Mouse (Mus musculus) heart, embryonic 11.5 days (tissue): ENCODE data around the gene Ubap2. TPM values are rescaled to one million over a fixed set of nuclear protein-coding genes. Genes with fewer than 3 reads are reported as not detected.

Experiments
- ATAC-seq: fragments of 200-750 bp; cut with Nextera tagmentation; replicated peaks from 2 replicates; pipeline ENCODE4 v1.8.0; 2017; ENCODE audit warnings: moderate library complexity; ENCODE audit not compliant: insufficient number of reproducible peaks, low FRiP score, low TSS enrichment
- H3K27ac ChIP-seq: fragments of 300-500 bp; sonication (generic); 2 replicates; pipeline ENCODE4 v1.5.1; 2014; ENCODE audit warnings: mild to moderate bottlenecking, low read depth, low read length
- H3K27me3 ChIP-seq: fragments of 300-500 bp; sonication (generic); 2 replicates; pipeline ENCODE4 v1.6.1; 2014; ENCODE audit warnings: mild to moderate bottlenecking, low read length, mixed read lengths; ENCODE audit not compliant: control insufficient read depth, insufficient read depth
- H3K36me3 ChIP-seq: fragments of 300-500 bp; sonication (generic); 2 replicates; pipeline ENCODE4 v1.6.1; 2014; ENCODE audit warnings: mild to moderate bottlenecking, low read length, moderate library complexity, mixed read lengths; ENCODE audit not compliant: control insufficient read depth, insufficient read depth
- H3K4me1 ChIP-seq: fragments of 300-500 bp; sonication (generic); 2 replicates; pipeline ENCODE4 v1.6.1; 2014; ENCODE audit warnings: low read length; ENCODE audit not compliant: control insufficient read depth, insufficient read depth
- H3K4me2 ChIP-seq: fragments of 300-500 bp; sonication (generic); 2 replicates; pipeline ENCODE4 v1.6.1; 2014; ENCODE audit warnings: mild to moderate bottlenecking, moderate library complexity
- H3K4me3 ChIP-seq: fragments of 300-500 bp; sonication (generic); 2 replicates; pipeline ENCODE4 v1.5.1; 2014; ENCODE audit warnings: low read depth, low read length
- H3K9ac ChIP-seq: fragments of 300-500 bp; sonication (generic); 2 replicates; pipeline ENCODE4 v1.6.1; 2014; ENCODE audit warnings: mild to moderate bottlenecking, low read depth, low read length, moderate library complexity
- H3K9me3 ChIP-seq: fragments of 300-500 bp; sonication (generic); replicated peaks from 2 replicates; pipeline ENCODE4 v1.6.1; 2016; ENCODE audit warnings: low read length; ENCODE audit not compliant: control insufficient read depth
- WGBS: fragments of 180-500 bp; shearing (Covaris S2); extraction: QIAGEN DNeasy Blood & Tissue Kit; methylation state at CpG from one replicate; pipeline ENCODE4 v1.1.7; 2014; ENCODE audit not compliant: insufficient replicate concordance; 5-methylcytosine and 5-hydroxymethylcytosine counted together
- polyA plus RNA-seq: library from polyadenylated mRNA; unstranded; fragments of >200 nt; fragmentation: Nextera tagmentation; extraction: Ambion mirVana; gene quantifications from 2 replicates; pipeline ENCODE4 v1.2.1, GENCODE M21; 2014

Ubap2 gene
- polyA plus RNA-seq, 1 experiment from 2014 or later = 51.4 TPM

- Histone ChIP-seq H3K9ac (no peak overlapping the region), H3K27me3 (no peaks in the 10 kb centered on the region), H3K27ac (no peak overlapping the region), H3K4me1 (peaks cover 6% of the 10 kb centered on the region; the same call in 1 of the 2 replicates), H3K4me3 (no peak overlapping the region), H3K4me2 (no peak overlapping the region), H3K36me3 (no peaks in the 10 kb centered on the region), H3K9me3 (no peaks in the 10 kb centered on the region)
- 55% methylated on average over 6 of the region's 6 CpGs for WGBS
- ATAC-seq = no peak; the same call in 1 of the 2 replicates
These were observed 109.1 kb downstream of the Ubap2 start for GRCm38 (mm10) chr4:41165693-41166475.

- no peak for ATAC-seq
- Histone ChIP-seq H3K9me3 (no peaks in the 10 kb centered on the region), H3K27me3 (no peaks in the 10 kb centered on the region), H3K9ac (no peak overlapping the region), H3K4me3 (no peak overlapping the region), H3K36me3 (no peaks in the 10 kb centered on the region), H3K4me2 (no peak overlapping the region), H3K27ac (no peak overlapping the region), H3K4me1 (peaks cover 6% of the 10 kb centered on the region; the same call in 1 of the 2 replicates)
- WGBS = 33% methylated on average over 2 of the region's 2 CpGs
These were observed 110.0 kb downstream of the Ubap2 start for GRCm38 (mm10) chr4:41164974-41165373.

- WGBS = 88% methylated on average over 3 of the region's 3 CpGs
- no peaks in the 10 kb centered on the region for H3K36me3 ChIP-seq
- H3K9ac ChIP-seq = no peak overlapping the region
These were observed 113.7 kb downstream of the Ubap2 start for GRCm38 (mm10) chr4:41161232-41161631.

GRCm38 (mm10) chr4:41158251-41158650 is 116.7 kb downstream of the Ubap2 start:
- no peak for ATAC-seq
- WGBS = 85% methylated on average over 1 of the region's 1 CpGs
- H3K27ac ChIP-seq = no peak overlapping the region

More at GRCm38 (mm10) chr4:41161232-41161631, 113.7 kb downstream of the Ubap2 start:
- Histone ChIP-seq H3K27me3 (no peaks in the 10 kb centered on the region), H3K4me1 (peaks cover 9% of the 10 kb centered on the region; the same call in 1 of the 2 replicates), H3K4me2 (no peak overlapping the region), H3K4me3 (no peak overlapping the region), H3K9me3 (no peaks in the 10 kb centered on the region), H3K27ac (no peak overlapping the region)
- no peak for ATAC-seq

GRCm38 (mm10) chr4:41156961-41157360 is 118.0 kb downstream of the Ubap2 start:
- Histone ChIP-seq H3K27ac (no peak overlapping the region), H3K27me3 (no peaks in the 10 kb centered on the region), H3K9ac (no peak overlapping the region), H3K9me3 (no peaks in the 10 kb centered on the region), H3K4me3 (no peak overlapping the region), H3K4me1 (0 out of 2 replicates have a peak, but pooled peaks cover 3% of the 10 kb centered on the region), H3K4me2 (no peak overlapping the region), H3K36me3 (no peaks in the 10 kb centered on the region)
- ATAC-seq = no peak
- WGBS = 85% methylated on average over 9 of the region's 9 CpGs

More at GRCm38 (mm10) chr4:41158251-41158650, 116.7 kb downstream of the Ubap2 start:
- Histone ChIP-seq H3K27me3 (no peaks in the 10 kb centered on the region), H3K4me2 (no peak overlapping the region), H3K9me3 (no peaks in the 10 kb centered on the region), H3K4me1 (0 out of 2 replicates have a peak, but pooled peaks cover 3% of the 10 kb centered on the region), H3K4me3 (no peak overlapping the region), H3K9ac (no peak overlapping the region), H3K36me3 (no peaks in the 10 kb centered on the region)

DNA sequence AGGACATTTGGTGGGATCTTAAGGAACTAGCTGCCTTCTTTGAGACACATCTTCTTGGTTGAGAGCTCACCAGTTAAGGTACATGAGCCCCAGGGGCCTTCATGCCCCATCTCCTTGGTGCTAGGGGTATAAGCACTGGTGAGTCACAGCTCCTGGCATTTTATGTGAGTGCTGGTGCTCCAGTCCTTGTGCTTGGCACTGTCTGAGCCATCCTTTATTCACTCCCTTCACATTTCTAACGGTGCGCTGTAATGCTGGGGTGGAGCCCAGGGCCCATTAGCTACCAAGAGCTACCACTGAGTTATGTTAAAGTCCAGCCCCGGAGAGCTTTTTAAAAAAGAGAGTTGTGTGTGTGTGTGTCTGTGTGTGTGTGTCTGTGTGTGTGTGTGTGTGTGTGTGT is 121.8 kb downstream of the Ubap2 start:
- no peak for ATAC-seq
- H3K36me3 ChIP-seq = no peaks in the 10 kb centered on the region
- no peak overlapping the region for H3K4me3 ChIP-seq
- 89% methylated on average over 3 of the region's 3 CpGs for WGBS
- H3K4me2 ChIP-seq = no peak overlapping the region
- H3K9ac ChIP-seq = no peak overlapping the region
- no peaks in the 10 kb centered on the region for H3K9me3 ChIP-seq
- 0 out of 2 replicates have a peak, but pooled peaks cover 2% of the 10 kb centered on the region for H3K4me1 ChIP-seq
- no peak overlapping the region for H3K27ac ChIP-seq
- no peaks in the 10 kb centered on the region for H3K27me3 ChIP-seq

GRCm38 (mm10) chr4:41151186-41151585 is 123.8 kb downstream of the Ubap2 start:
- 91% methylated on average over 7 of the region's 7 CpGs for WGBS
- H3K9ac ChIP-seq = no peak overlapping the region
- no peaks in the 10 kb centered on the region for H3K36me3 ChIP-seq
- H3K4me1 ChIP-seq = no peaks in the 10 kb centered on the region
- no peak overlapping the region for H3K4me3 ChIP-seq
- no peak overlapping the region for H3K4me2 ChIP-seq
- no peak for ATAC-seq
- no peaks in the 10 kb centered on the region for H3K27me3 ChIP-seq
- H3K9me3 ChIP-seq = no peaks in the 10 kb centered on the region
- H3K27ac ChIP-seq = no peak overlapping the region

DNA sequence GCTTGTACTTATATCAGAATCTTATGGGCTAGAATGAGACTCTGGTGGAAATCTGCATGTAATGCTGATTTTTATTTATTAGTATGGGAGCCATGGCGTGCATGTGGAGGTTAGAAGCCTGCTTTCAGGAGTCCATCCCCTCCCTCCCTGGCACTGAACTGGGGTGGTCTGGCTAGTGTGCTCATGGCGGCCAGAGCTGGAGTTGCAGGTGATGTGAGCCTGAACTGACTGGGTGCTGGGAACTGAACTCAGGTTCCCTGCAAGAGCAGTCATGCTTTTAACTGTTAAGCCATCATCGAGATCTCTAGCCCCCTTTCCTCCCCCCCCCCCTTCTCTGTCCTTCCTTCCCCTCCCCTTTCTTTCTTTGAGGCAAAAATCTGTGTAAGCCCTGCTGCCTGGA is 125.1 kb downstream of the Ubap2 start:
- Histone ChIP-seq H3K4me1 (no peaks in the 10 kb centered on the region), H3K27me3 (no peaks in the 10 kb centered on the region), H3K4me2 (no peak overlapping the region), H3K9me3 (no peaks in the 10 kb centered on the region), H3K4me3 (no peak overlapping the region), H3K36me3 (0 out of 2 replicates have a peak, but pooled peaks cover 2% of the 10 kb centered on the region), H3K27ac (no peak overlapping the region), H3K9ac (no peak overlapping the region)
- WGBS = 86% methylated on average over 3 of the region's 3 CpGs
- no peak for ATAC-seq
